Mouse (Mus musculus) myocyte (in vitro differentiated cells): ENCODE results near the gene Dgcr6.

Source experiments
- CEBPB ChIP-seq: IDR thresholded peaks from 2 replicates; pipeline ENCODE4 v1.6.1; 2011; ENCODE audit warnings: mild to moderate bottlenecking, moderate library complexity; ENCODE audit not compliant: poor library complexity, insufficient read depth, severe bottlenecking
- E2F4 ChIP-seq: IDR thresholded peaks from one replicate; pipeline ENCODE4 v1.6.1; 2011; ENCODE audit warnings: mild to moderate bottlenecking, control low read depth, moderate library complexity; ENCODE audit not compliant: insufficient read depth
- MAX ChIP-seq: IDR thresholded peaks from one replicate; pipeline ENCODE4 v1.6.1; 2011; ENCODE audit warnings: low read depth, mild to moderate bottlenecking, control low read depth
- POLR2A ChIP-seq: IDR thresholded peaks from one replicate; pipeline ENCODE4 v1.6.1; 2011; ENCODE audit warnings: low read depth, mild to moderate bottlenecking, control low read depth, moderate library complexity; ENCODE audit not compliant: insufficient read length
- POLR2AphosphoS2 ChIP-seq: IDR thresholded peaks from one replicate; pipeline ENCODE4 v1.6.1; 2011; ENCODE audit warnings: low read depth, control low read depth; ENCODE audit not compliant: insufficient read length
- REST ChIP-seq: IDR thresholded peaks from one replicate; pipeline ENCODE4 v1.6.1; 2011; ENCODE audit warnings: mild to moderate bottlenecking, control low read depth, moderate library complexity; ENCODE audit not compliant: insufficient read depth, insufficient read length
- SRF ChIP-seq: IDR thresholded peaks from one replicate; pipeline ENCODE4 v1.6.1; 2011; ENCODE audit warnings: low read depth; ENCODE audit not compliant: control insufficient read depth, insufficient read length
- TCF12 ChIP-seq: IDR thresholded peaks from one replicate; pipeline ENCODE4 v1.6.1; 2011; ENCODE audit warnings: mild to moderate bottlenecking, control low read depth; ENCODE audit not compliant: poor library complexity, insufficient read depth, severe bottlenecking
- USF1 ChIP-seq: IDR thresholded peaks from one replicate; pipeline ENCODE4 v1.6.1; 2011; ENCODE audit warnings: low read depth, mild to moderate bottlenecking, control low read depth, moderate library complexity

GRCm38 (mm10) chr16:18116467-18116866 is 63.8 kb downstream of the Dgcr6 start:
- no peak for TF ChIP-seq E2F4
- TF ChIP-seq POLR2A: no peak
- no peak for TF ChIP-seq MAX
- TF ChIP-seq REST: no peak
- TF ChIP-seq CEBPB: no peak
- no peak for TF ChIP-seq POLR2AphosphoS2
- no peak for TF ChIP-seq SRF
- TF ChIP-seq USF1: no peak
- no peak for TF ChIP-seq TCF12
